Mouse (Mus musculus) intestine, embryonic 14.5 days (tissue): ENCODE data around the gene Tagln3. TPM values are rescaled to one million over a fixed set of nuclear protein-coding genes. Genes with fewer than 3 reads are reported as not detected.

ENCODE experiments used
- ATAC-seq: fragments of 200-750 bp; cut with Nextera tagmentation; replicated peaks from 2 replicates; pipeline ENCODE4 v1.8.0; 2017; ENCODE audit warnings: low read depth, moderate number of reproducible peaks, moderate TSS enrichment, moderate library complexity; ENCODE audit not compliant: low FRiP score, low TSS enrichment
- DNase-seq: peaks from one replicate; pipeline ENCODE4 v3.0.0-alpha.2; 2018; ENCODE audit warnings: low spot score
- H3K27ac ChIP-seq: fragments of 300-500 bp; sonication (generic); 2 replicates; pipeline ENCODE4 v1.5.1; 2014; ENCODE audit warnings: low read depth, mild to moderate bottlenecking, control low read depth
- H3K27me3 ChIP-seq: fragments of 300-500 bp; sonication (generic); replicated peaks from 2 replicates; pipeline ENCODE4 v1.6.1; 2014; ENCODE audit warnings: low read length, control low read depth; ENCODE audit not compliant: control insufficient read depth, insufficient read depth
- H3K36me3 ChIP-seq: fragments of 300-500 bp; sonication (generic); 2 replicates; pipeline ENCODE4 v1.6.1; 2014; ENCODE audit warnings: low read length, control low read depth; ENCODE audit not compliant: control insufficient read depth, insufficient read depth
- H3K4me1 ChIP-seq: fragments of 300-500 bp; sonication (generic); replicated peaks from 2 replicates; pipeline ENCODE4 v1.6.1; 2014; ENCODE audit warnings: low read length, control low read depth, mixed read lengths; ENCODE audit not compliant: control insufficient read depth, insufficient read depth
- H3K4me2 ChIP-seq: fragments of 300-500 bp; sonication (generic); 2 replicates; pipeline ENCODE4 v1.6.1; 2014; ENCODE audit warnings: low read length
- H3K4me3 ChIP-seq: fragments of 300-500 bp; sonication (generic); 2 replicates; pipeline ENCODE4 v1.5.1; 2014; ENCODE audit warnings: low read depth, low read length, control low read depth, mixed read lengths
- H3K9ac ChIP-seq: fragments of 300-500 bp; sonication (generic); 2 replicates; pipeline ENCODE4 v1.6.1; 2014; ENCODE audit warnings: mild to moderate bottlenecking, low read length
- H3K9me3 ChIP-seq: fragments of 300-500 bp; sonication (generic); 2 replicates; pipeline ENCODE4 v1.6.1; 2016; ENCODE audit warnings: low read length, control low read depth; ENCODE audit not compliant: control insufficient read depth
- WGBS: fragments of 180-500 bp; shearing (Covaris S2); extraction: QIAGEN DNeasy Blood & Tissue Kit; methylation state at CpG from one replicate; pipeline ENCODE4 v1.1.7; 2014; 5-methylcytosine and 5-hydroxymethylcytosine counted together
- polyA plus RNA-seq: library from polyadenylated mRNA; unstranded; fragments of >200 nt; fragmentation: Nextera tagmentation; extraction: Ambion mirVana; gene quantifications from 2 replicates; pipeline ENCODE4 v1.2.1, GENCODE M21; 2014

The Tagln3 gene
- polyA plus RNA-seq, 1 experiment from 2014 or later = 42.5 TPM

GRCm38 (mm10) chr16:45758726-45759269 lies 34.4 kb upstream of the Tagln3 start:
- no peak overlapping the region for H3K9ac ChIP-seq
- peaks cover 48% of the 10 kb centered on the region for H3K36me3 ChIP-seq
- DNase-seq (no peak), ATAC-seq (no peak)
- 91% methylated on average over 9 of the region's 9 CpGs for WGBS
- no peaks in the 10 kb centered on the region for H3K9me3 ChIP-seq
- no peaks in the 10 kb centered on the region for H3K4me1 ChIP-seq
- no peaks in the 10 kb centered on the region for H3K27me3 ChIP-seq
- H3K4me2 ChIP-seq = no peak overlapping the region
- H3K27ac ChIP-seq = no peak overlapping the region
- H3K4me3 ChIP-seq = no peak overlapping the region

GRCm38 (mm10) chr16:45757421-45758078 lies 33.1 kb upstream of the Tagln3 start:
- no peak for ATAC-seq
- no peaks in the 10 kb centered on the region for H3K27me3 ChIP-seq
- H3K27ac ChIP-seq = peak overlapping the region; percentile 7; the same call in 1 of the 2 replicates
- no peak overlapping the region for H3K4me3 ChIP-seq
- H3K9me3 ChIP-seq = no peaks in the 10 kb centered on the region
- no peak for DNase-seq
- 80% methylated on average over 12 of the region's 12 CpGs for WGBS
- no peak overlapping the region for H3K4me2 ChIP-seq
- no peak overlapping the region for H3K9ac ChIP-seq
- no peaks in the 10 kb centered on the region for H3K4me1 ChIP-seq
- peaks cover 47% of the 10 kb centered on the region for H3K36me3 ChIP-seq

DNA sequence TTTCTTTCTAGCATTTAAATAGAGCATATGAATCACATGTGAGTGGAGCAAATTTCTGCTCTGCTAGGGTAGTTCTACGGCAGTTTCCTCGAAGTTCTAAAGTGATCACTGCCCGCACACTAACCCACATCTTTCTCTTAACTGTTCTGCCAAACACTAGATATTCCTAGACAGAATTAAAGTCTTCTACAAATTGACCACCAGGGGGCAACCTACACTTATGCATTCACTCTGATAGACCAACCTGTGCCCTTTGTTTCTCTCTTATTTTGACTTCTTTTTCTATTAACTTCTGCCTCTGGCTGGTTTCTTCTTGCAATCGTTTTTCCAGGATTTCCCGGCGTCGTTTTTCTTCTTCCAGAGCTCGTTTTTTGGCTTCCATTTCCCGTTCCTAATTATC lies 32.4 kb upstream of the Tagln3 start:
- 0 out of 2 replicates have a peak, but pooled peaks have one; percentile 50 for ATAC-seq
- Histone ChIP-seq H3K9ac (no peak overlapping the region), H3K4me3 (no peak overlapping the region), H3K4me2 (no peak overlapping the region), H3K36me3 (peaks cover 49% of the 10 kb centered on the region), H3K27me3 (no peaks in the 10 kb centered on the region), H3K27ac (no peak overlapping the region), H3K9me3 (no peaks in the 10 kb centered on the region), H3K4me1 (no peaks in the 10 kb centered on the region)
- WGBS = 40% methylated on average over 9 of the region's 9 CpGs
- DNase-seq = no peak

- H3K27me3 ChIP-seq = no peaks in the 10 kb centered on the region
- H3K27ac ChIP-seq = peak overlapping the region; percentile 90; the same call in 1 of the 2 replicates
- peaks cover 19% of the 10 kb centered on the region for H3K4me1 ChIP-seq
- H3K36me3 ChIP-seq = peaks cover 27% of the 10 kb centered on the region
- no peak for ATAC-seq
- no peaks in the 10 kb centered on the region for H3K9me3 ChIP-seq
- H3K4me2 ChIP-seq = peak overlapping the region; percentile 56
- H3K9ac ChIP-seq = no peak overlapping the region
- no peak for DNase-seq
- H3K4me3 ChIP-seq = no peak overlapping the region
- WGBS = 52% methylated on average over 4 of the region's 4 CpGs
Observed at GRCm38 (mm10) chr16:45743591-45744144, 19.3 kb upstream of the Tagln3 start.

DNA sequence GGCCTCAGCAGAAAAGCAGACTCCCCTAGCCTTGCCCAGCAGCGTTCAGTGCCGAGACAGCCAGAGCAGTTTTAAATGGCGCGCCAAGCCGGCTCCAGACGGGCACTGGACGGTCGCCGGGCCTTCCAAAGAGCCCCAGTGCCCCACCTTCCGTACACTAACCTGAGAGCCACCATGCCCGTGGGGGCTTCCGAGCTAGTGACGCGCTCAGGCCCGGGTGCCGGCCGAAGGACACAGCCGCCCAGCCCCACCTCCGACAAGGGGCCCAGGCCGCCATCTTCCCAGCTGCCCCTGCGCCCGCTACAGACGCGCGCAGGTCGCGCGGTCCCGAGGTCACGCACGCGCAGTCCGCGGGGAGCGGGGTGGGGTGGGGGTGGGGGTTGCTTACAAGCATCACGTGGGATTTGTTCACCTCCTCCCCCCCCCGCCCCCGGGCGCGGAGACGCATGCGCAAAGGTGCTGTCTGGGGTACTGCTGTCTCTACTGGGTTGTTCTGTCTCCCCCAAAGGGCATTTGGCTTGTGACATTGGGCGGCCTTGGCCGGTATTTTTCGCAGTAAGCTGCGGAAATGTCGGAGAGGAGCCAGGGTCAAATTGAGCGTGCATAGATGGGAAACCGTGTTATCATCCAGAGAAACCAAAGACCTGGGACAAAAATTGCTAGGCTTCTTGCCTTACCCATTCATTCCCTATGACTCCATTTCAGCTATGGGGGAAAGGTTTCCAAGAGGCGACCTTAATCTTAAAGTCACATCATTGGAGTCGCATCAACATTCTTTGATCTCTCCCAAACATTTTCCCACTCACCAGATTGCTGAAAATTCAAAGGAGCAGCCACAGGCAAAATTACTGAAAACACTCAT lies 18.4 kb upstream of the Tagln3 start, which contains the start of gene Abhd10:
TSS of gene Abhd10 (minus strand) at position 341 of the 862 bp plus-strand sequence.
- WGBS = under 1% methylated on average over 50 of the region's 51 CpGs
- Histone ChIP-seq H3K27ac (peak within 1 kb of the TSS; percentile 90), H3K4me3 (peak within 1 kb of the TSS; percentile 94), H3K4me2 (peak within 1 kb of the TSS; percentile 56), H3K4me1 (peaks cover 19% of the 10 kb centered on the region), H3K9me3 (no peaks in the 10 kb centered on the region), H3K9ac (peak within 1 kb of the TSS; percentile 97), H3K36me3 (peaks cover 21% of the 10 kb centered on the region), H3K27me3 (no peaks in the 10 kb centered on the region)
- DNase-seq (peak; percentile 98), ATAC-seq (peak; percentile 98)

- Histone ChIP-seq H3K27ac (no peak overlapping the region), H3K9me3 (no peaks in the 10 kb centered on the region), H3K36me3 (peaks cover 50% of the 10 kb centered on the region), H3K4me1 (peaks cover 8% of the 10 kb centered on the region; the same call in 1 of the 2 replicates), H3K4me3 (no peak overlapping the region), H3K27me3 (no peaks in the 10 kb centered on the region), H3K4me2 (no peak overlapping the region), H3K9ac (no peak overlapping the region)
- ATAC-seq (no peak), DNase-seq (no peak)
- 85% methylated on average over 8 of the region's 8 CpGs for WGBS
Observed at GRCm38 (mm10) chr16:45737880-45738279, 13.5 kb upstream of the Tagln3 start.

- Histone ChIP-seq H3K9ac (no peak overlapping the region), H3K36me3 (peaks cover 62% of the 10 kb centered on the region), H3K4me1 (peaks cover 8% of the 10 kb centered on the region; the same call in 1 of the 2 replicates), H3K4me3 (no peak overlapping the region), H3K9me3 (no peaks in the 10 kb centered on the region), H3K27me3 (no peaks in the 10 kb centered on the region), H3K27ac (no peak overlapping the region), H3K4me2 (no peak overlapping the region)
- ATAC-seq (no peak), DNase-seq (no peak)
- 97% methylated on average over 3 of the region's 3 CpGs for WGBS
Observed at GRCm38 (mm10) chr16:45736724-45737123, 12.3 kb upstream of the Tagln3 start.

GRCm38 (mm10) chr16:45729163-45729562 lies 4.8 kb upstream of the Tagln3 start:
- H3K9me3 ChIP-seq = no peaks in the 10 kb centered on the region
- peaks cover 45% of the 10 kb centered on the region for H3K36me3 ChIP-seq
- no peak for ATAC-seq
- H3K27ac ChIP-seq = no peak overlapping the region
- H3K9ac ChIP-seq = no peak overlapping the region
- no peak overlapping the region for H3K4me3 ChIP-seq
- H3K4me2 ChIP-seq = no peak overlapping the region
- DNase-seq = no peak
- H3K27me3 ChIP-seq = no peaks in the 10 kb centered on the region
- peaks cover 4% of the 10 kb centered on the region; the same call in 1 of the 2 replicates for H3K4me1 ChIP-seq
- WGBS = 88% methylated on average over 5 of the region's 5 CpGs
